Mouse (Mus musculus) testis, adult 2 months (tissue): ENCODE measurements around the gene Ppm1a. TPM values are rescaled to one million over a fixed set of nuclear protein-coding genes. Genes with fewer than 3 reads are reported as not detected.

Experiments
- H3K27ac ChIP-seq: fragments of 200-500 bp; 2 replicates; pipeline ENCODE4 v1.5.1; 2012; ENCODE audit warnings: low read depth, low read length; ENCODE audit not compliant: control insufficient read depth, insufficient read depth
- H3K27me3 ChIP-seq: fragments of 200-500 bp; 2 replicates; pipeline ENCODE4 v1.6.1; 2012; ENCODE audit warnings: mild to moderate bottlenecking, low read length, moderate library complexity; ENCODE audit not compliant: control insufficient read depth, insufficient read depth
- H3K36me3 ChIP-seq: fragments of 200-500 bp; 2 replicates; pipeline ENCODE4 v1.6.1; 2012; ENCODE audit warnings: mild to moderate bottlenecking, low read length; ENCODE audit not compliant: control insufficient read depth, insufficient read depth
- H3K4me1 ChIP-seq: fragments of 200-500 bp; 2 replicates; pipeline ENCODE4 v1.6.1; 2012; ENCODE audit warnings: low read length; ENCODE audit not compliant: control insufficient read depth, insufficient read depth
- H3K4me3 ChIP-seq: fragments of 200-500 bp; 2 replicates; pipeline ENCODE4 v1.5.1; 2012; ENCODE audit warnings: low read depth, mild to moderate bottlenecking, low read length, moderate library complexity, mixed read lengths; ENCODE audit not compliant: control insufficient read depth
- CTCF ChIP-seq: fragments of 200-500 bp; IDR thresholded peaks from 2 replicates; pipeline ENCODE4 v1.5.1; 2012; ENCODE audit warnings: low read depth, mild to moderate bottlenecking, inconsistent platforms, low read length, moderate library complexity; ENCODE audit not compliant: control insufficient read depth, insufficient read depth, insufficient replicate concordance
- POLR2A ChIP-seq: fragments of 200-500 bp; IDR thresholded peaks from 2 replicates; pipeline ENCODE4 v1.6.1; 2012; ENCODE audit warnings: low read depth, mild to moderate bottlenecking, inconsistent platforms, low read length, moderate library complexity; ENCODE audit not compliant: control insufficient read depth
- polyA plus RNA-seq: library from polyadenylated mRNA; depleted of rRNA; stranded (reverse); fragments of >200 nt; gene quantifications from 2 replicates; pipeline ENCODE4 v1.2.3, GENCODE M21; 2012; rRNA removed

Ppm1a gene
- polyA plus RNA-seq, 1 experiment = 252 TPM

DNA sequence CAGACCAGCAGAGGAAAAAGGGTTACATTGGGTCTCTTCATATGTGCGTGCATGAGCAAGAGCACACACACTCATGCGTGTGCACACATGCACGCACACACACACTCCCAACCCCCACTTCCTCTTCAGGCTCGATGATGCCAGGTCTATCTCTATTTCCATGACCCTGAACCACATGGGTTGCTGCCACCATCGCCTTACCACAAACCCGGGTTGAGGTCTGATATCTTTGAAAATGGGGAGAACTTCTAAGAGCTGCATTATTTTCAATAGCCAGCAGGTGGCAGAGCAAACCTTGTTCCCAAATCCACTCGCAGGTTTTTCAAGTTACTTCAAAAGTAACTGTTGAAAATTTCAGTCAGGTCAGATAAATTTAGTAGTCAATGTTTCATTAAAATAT lies 90.5 kb downstream of the Ppm1a start:
- no peaks in the 10 kb centered on the region for H3K27me3 ChIP-seq
- peaks cover 11% of the 10 kb centered on the region for H3K4me1 ChIP-seq
- H3K36me3 ChIP-seq = no peaks in the 10 kb centered on the region
- TF ChIP-seq CTCF (no peak), POLR2A (no peak)
- no peak overlapping the region for H3K27ac ChIP-seq
- H3K4me3 ChIP-seq = no peak overlapping the region

Other genes starting within 250 kb of the Ppm1a start
- gene Pcnx4, start 221.1 kb upstream of the Ppm1a start, polyA plus RNA-seq = 7.1 and 7.6 TPM in 2 replicates
- not detected in 2 replicates for gene Gm4756, start 107.8 kb upstream of the Ppm1a start, polyA plus RNA-seq
- gene Dhrs7, start 92.5 kb upstream of the Ppm1a start, polyA plus RNA-seq = 14.9 and 19.3 TPM in 2 replicates
- gene Six6, start 182.4 kb downstream of the Ppm1a start, polyA plus RNA-seq = not detected in 2 replicates
- 2.9 and 5.3 TPM in 2 replicates for gene 4930447C04Rik, start 183.3 kb downstream of the Ppm1a start, polyA plus RNA-seq